In the genomic region with DNA sequence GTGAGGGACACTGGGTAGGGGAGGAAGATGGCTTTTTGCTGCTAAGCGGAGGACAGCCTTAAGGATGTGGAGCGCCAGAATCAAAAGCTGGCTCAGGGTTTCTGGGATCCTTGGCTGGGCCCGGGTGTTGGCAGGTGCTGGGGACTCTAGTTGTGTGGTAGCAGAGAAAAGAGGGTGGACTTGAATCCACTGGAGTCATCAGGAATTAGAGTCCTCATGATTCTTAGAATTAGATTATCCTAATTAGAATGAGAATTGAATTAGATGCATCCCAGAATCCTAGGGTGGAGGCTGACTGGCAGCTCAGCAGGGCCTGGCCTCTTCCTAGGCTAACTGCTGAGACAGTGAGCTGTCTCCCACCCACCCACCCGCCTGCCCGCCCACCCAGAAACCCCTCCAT, we compare ENCODE assay signal across 29 mouse cellular contexts. TPM values are rescaled to one million over a fixed set of nuclear protein-coding genes. Genes with fewer than 3 reads are reported as not detected.
DNase-seq lines count a peak whose midpoint lies in the region; ATAC-seq and TF ChIP-seq lines count a peak whose summit lies in the region.
"Had no signal": no experiment of that assay in that cellular context is flagged by ENCODE, and none has a peak within 500 bp of the region (broad histone marks: within the 10 kb centered on the region; RNA-seq: fewer than 3 reads in every experiment).

No protein-coding gene starts in this region.

- no peak overlapping the region for H3K4me3 ChIP-seq in hindbrain, embryonic 11.5 days (ENCODE audit: low read depth, low read length)
- no peak overlapping the region for H3K4me3 ChIP-seq in hindbrain, postnatal 0 days (ENCODE audit: low read length)
- H3K4me3 ChIP-seq: forebrain, embryonic 15.5 days; limb, embryonic 12.5 days; liver, embryonic 15.5 days had no signal

- H3K4me2 ChIP-seq in hindbrain, embryonic 11.5 days (replicated peaks; ENCODE audit: low read depth, low read length) = no peak overlapping the region
- no peak overlapping the region for H3K4me2 ChIP-seq in hindbrain, postnatal 0 days (ENCODE audit: low read depth, low read length)
- H3K4me2 ChIP-seq: forebrain, embryonic 15.5 days; heart, embryonic 11.5 days; limb, embryonic 12.5 days; liver, embryonic 15.5 days; lung, embryonic 14.5 days had no signal

- WGBS in hindbrain, embryonic 11.5 days = 60% methylated on average over 5 of the region's 5 CpGs
- WGBS in hindbrain, postnatal 0 days = 54% methylated on average over 5 of the region's 5 CpGs

- H3K27me3 ChIP-seq in hindbrain, embryonic 11.5 days (ENCODE audit: control insufficient read depth, insufficient read depth, low read length) = no peaks in the 10 kb centered on the region
- H3K27me3 ChIP-seq in hindbrain, postnatal 0 days (ENCODE audit: insufficient read depth, low read length) = no peaks in the 10 kb centered on the region
- H3K27me3 ChIP-seq: forebrain, embryonic 15.5 days; limb, embryonic 12.5 days had no signal

- 0 out of 2 replicates have a peak, but pooled peaks cover 3% of the 10 kb centered on the region for H3K4me1 ChIP-seq in hindbrain, embryonic 11.5 days (replicated peaks; ENCODE audit: control insufficient read depth, insufficient read depth, low read length)
- no peaks in the 10 kb centered on the region; the same call in 1 of the 2 replicates for H3K4me1 ChIP-seq in hindbrain, postnatal 0 days (ENCODE audit: insufficient read depth, low read length)
- H3K4me1 ChIP-seq: liver, embryonic 15.5 days had no signal

- 0 out of 2 replicates have a peak overlapping the region, but pooled peaks have one; percentile 42 for H3K27ac ChIP-seq in hindbrain, embryonic 11.5 days (ENCODE audit: low read depth, low read length)
- H3K27ac ChIP-seq in hindbrain, postnatal 0 days = no peak overlapping the region
- H3K27ac ChIP-seq: forebrain, embryonic 15.5 days; limb, embryonic 12.5 days; liver, embryonic 15.5 days had no signal

- ATAC-seq in hindbrain, embryonic 11.5 days (ENCODE audit: low FRiP score) = no peak
- no peak for ATAC-seq in hindbrain, postnatal 0 days
- ATAC-seq: CD4-positive, CD25-positive, alpha-beta regulatory T cell, adult 4 months; forebrain, embryonic 15.5 days; inflammation-experienced regulatory T-cells, adult 6 months; Patski had no signal

- H3K9ac ChIP-seq in hindbrain, embryonic 11.5 days (ENCODE audit: low read depth, low read length) = no peak overlapping the region
- no peak overlapping the region for H3K9ac ChIP-seq in hindbrain, postnatal 0 days (replicated peaks; ENCODE audit: low read length)
- H3K9ac ChIP-seq: forebrain, embryonic 15.5 days; limb, embryonic 12.5 days; liver, embryonic 15.5 days; lung, embryonic 14.5 days had no signal

- no peak for TF ChIP-seq CTCF in hindbrain, postnatal 0 days (IDR thresholded peaks at IDR 0.05; ENCODE audit: low read depth)

- H3K36me3 ChIP-seq in hindbrain, embryonic 11.5 days (ENCODE audit: control insufficient read depth, insufficient read depth, low read length) = no peaks in the 10 kb centered on the region
- H3K36me3 ChIP-seq in hindbrain, postnatal 0 days (ENCODE audit: insufficient read depth, low read length) = no peaks in the 10 kb centered on the region
- H3K36me3 ChIP-seq: forebrain, embryonic 15.5 days; G1E; limb, embryonic 12.5 days; liver, embryonic 15.5 days had no signal

- H3K9me3 ChIP-seq in hindbrain, embryonic 11.5 days (ENCODE audit: control insufficient read depth, low read length) = no peaks in the 10 kb centered on the region
- no peaks in the 10 kb centered on the region for H3K9me3 ChIP-seq in hindbrain, postnatal 0 days (ENCODE audit: low read length)
- H3K9me3 ChIP-seq: forebrain, embryonic 15.5 days; G1E; limb, embryonic 12.5 days; liver, embryonic 15.5 days had no signal

- DNase-seq in hindbrain, embryonic 11.5 days (ENCODE audit: low spot score) = no peak
- DNase-seq in hindbrain, postnatal 0 days (ENCODE audit: low spot score) = no peak
- peak; percentile 38 for DNase-seq in retina, postnatal 1 day
- no peak for DNase-seq in retina, embryonic 14.5 days (ENCODE audit: low spot score)
- DNase-seq in MN1 (ENCODE audit: low spot score) = peak; percentile 70
- no peak for DNase-seq in yolk sac, embryonic 10.5 days (ENCODE audit: low spot score)
- DNase-seq in embryo, embryonic 11 days = no peak
- DNase-seq: adrenal gland, postnatal 25 days; cerebellum, adult 2 months; cerebellum, postnatal 25 days; gastrocnemius, postnatal 25 days; heart, adult 11 months; heart, postnatal 4 days; kidney, adult 11 months; kidney, postnatal 14 days; layer of hippocampus, adult 9-11 months; lung, postnatal 14 days; right cerebral cortex, adult 18-20 months; right cerebral cortex, postnatal 4 days had no signal

RNA-seq across cellular contexts. Expression of a gene that starts 17.6 kb away (rescaled TPM):
- 1.7 and 3.3 TPM in 2 replicates for polyA plus RNA-seq in hindbrain, embryonic 11.5 days (2014; fragmentation: Nextera tagmentation; extraction: Ambion mirVana)
- 16.0 and 16.6 TPM in 2 replicates for total RNA-seq in hindbrain, postnatal 0 days (2014; rRNA removed)
- 3.3 TPM in 2 replicates for polyA plus RNA-seq in hindbrain, postnatal 0 days (2015; fragmentation: Nextera tagmentation; extraction: Ambion mirVana)
- total RNA-seq: G1E; liver, adult 2 months had no signal
- polyA plus RNA-seq: CD4-positive, CD25-positive, alpha-beta regulatory T cell, adult 4 months; G1E; inflammation-experienced regulatory T-cells, adult 6 months; liver, adult 2 months; liver, embryonic 15.5 days; Patski had no signal

Comparison
In these comparisons a context has a peak if more than half of its experiments do, and no peak if none do; other contexts are left out.
1. DNase-seq: peak in retina, postnatal 1 day (single experiment) and MN1 (single experiment); none in hindbrain, embryonic 11.5 days (single experiment), hindbrain, postnatal 0 days (single experiment), retina, embryonic 14.5 days (single experiment), yolk sac, embryonic 10.5 days (single experiment) and embryo, embryonic 11 days (single experiment).